Mouse (Mus musculus) E14TG2a.4 (cell line): ENCODE measurements at regions not wholly inside any gene's neighbourhood (a gene's known extent, or its start where the extent isn't known, plus 50 kb on each side); places are given as distances from the start of the nearest gene placed in this dataset.

Source experiments
- H3K27me3 ChIP-seq: 2 replicates; pipeline ENCODE4 v1.6.1; 2014; ENCODE audit warnings: low read length, control low read depth; ENCODE audit not compliant: insufficient read depth
- H3K36me3 ChIP-seq: 2 replicates; pipeline ENCODE4 v1.6.1; 2014; ENCODE audit warnings: low read length, control low read depth; ENCODE audit not compliant: insufficient read depth
- H3K4me1 ChIP-seq: replicated peaks from 2 replicates; pipeline ENCODE4 v1.6.1; 2014; ENCODE audit warnings: low read depth, low read length, control low read depth
- H3K4me3 ChIP-seq: replicated peaks from 2 replicates; pipeline ENCODE4 v1.5.1; 2014; ENCODE audit warnings: mild to moderate bottlenecking, low read length
- H3K9me3 ChIP-seq: 2 replicates; pipeline ENCODE4 v1.6.1; 2014; ENCODE audit warnings: low read length, control low read depth
- CTCF ChIP-seq: conservative IDR thresholded peaks from 2 replicates; pipeline ENCODE4 v1.5.1; 2014; ENCODE audit warnings: low read length
- NANOG ChIP-seq: IDR thresholded peaks from 2 replicates; pipeline ENCODE4 v1.6.1; 2014; ENCODE audit warnings: borderline replicate concordance, low read length, mixed read lengths
- POU5F1 ChIP-seq: IDR thresholded peaks from 2 replicates; pipeline ENCODE4 v1.6.1; 2014; ENCODE audit warnings: low read length, borderline replicate concordance

DNA sequence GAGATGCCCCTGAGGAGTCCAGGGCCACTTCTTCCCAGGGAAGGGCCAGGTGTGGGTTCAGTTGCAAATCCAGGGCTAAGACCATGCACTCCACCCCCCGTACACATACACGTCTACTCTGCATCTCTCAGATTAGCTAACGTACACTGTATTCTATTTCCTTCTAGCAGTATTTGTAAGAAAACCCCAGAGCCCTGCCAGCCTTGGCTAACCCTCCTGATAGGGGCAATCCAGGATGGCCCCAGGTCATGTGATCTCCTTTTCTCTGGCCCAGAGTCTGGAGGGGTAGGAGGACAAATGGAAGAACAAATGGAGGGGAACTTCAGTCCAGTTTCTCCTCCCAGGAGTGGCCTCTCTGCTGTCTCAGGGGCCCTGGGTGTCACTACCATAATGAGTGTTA is 98.9 kb downstream of the 1810010D01Rik start:
- H3K9me3 ChIP-seq: peaks cover 5% of the 10 kb centered on the region; the same call in 1 of the 2 replicates
- no peak for TF ChIP-seq POU5F1
- no peak for TF ChIP-seq NANOG
- no peak for TF ChIP-seq CTCF

DNA sequence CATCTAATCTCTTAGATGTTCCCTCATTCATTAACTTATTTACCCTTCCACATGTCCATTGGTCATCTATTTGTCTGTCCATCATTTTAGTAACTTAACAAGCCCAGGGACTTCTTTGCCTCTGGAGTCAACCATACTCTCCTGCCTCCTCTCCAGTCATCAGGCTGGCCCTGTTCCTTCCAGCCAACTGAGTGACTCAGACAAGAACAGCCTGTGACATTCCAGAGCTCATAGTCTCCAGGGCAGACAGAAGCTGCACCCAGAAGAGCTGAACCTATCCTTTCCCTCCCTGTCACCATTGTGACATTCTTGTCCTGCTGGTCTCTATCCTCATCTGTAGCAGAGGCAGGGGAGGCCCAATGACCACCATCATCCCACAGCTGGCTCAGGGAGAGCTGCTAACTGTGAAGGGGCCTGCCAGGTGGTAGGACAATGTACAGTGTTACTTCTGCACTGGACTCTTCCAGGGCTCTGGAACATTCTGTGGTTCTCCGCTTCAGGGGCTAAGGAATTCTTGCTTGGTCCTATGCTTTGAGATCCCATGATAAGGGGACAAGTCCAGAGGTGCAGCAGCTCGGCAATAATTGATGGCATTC is 100.2 kb downstream of the 1810010D01Rik start:
- Histone ChIP-seq H3K9me3 (peaks cover 5% of the 10 kb centered on the region; the same call in 1 of the 2 replicates), H3K4me3 (no peak overlapping the region), H3K27me3 (peaks cover 2% of the 10 kb centered on the region; the same call in 1 of the 2 replicates), H3K4me1 (peaks cover 23% of the 10 kb centered on the region), H3K36me3 (no peaks in the 10 kb centered on the region)
- TF ChIP-seq CTCF (no peak), NANOG (no peak), POU5F1 (no peak)

More for the DNA sequence above, 98.9 kb downstream of the 1810010D01Rik start:
- Histone ChIP-seq H3K4me1 (peaks cover 25% of the 10 kb centered on the region), H3K4me3 (no peak overlapping the region), H3K36me3 (no peaks in the 10 kb centered on the region), H3K27me3 (peaks cover 2% of the 10 kb centered on the region; the same call in 1 of the 2 replicates)

DNA sequence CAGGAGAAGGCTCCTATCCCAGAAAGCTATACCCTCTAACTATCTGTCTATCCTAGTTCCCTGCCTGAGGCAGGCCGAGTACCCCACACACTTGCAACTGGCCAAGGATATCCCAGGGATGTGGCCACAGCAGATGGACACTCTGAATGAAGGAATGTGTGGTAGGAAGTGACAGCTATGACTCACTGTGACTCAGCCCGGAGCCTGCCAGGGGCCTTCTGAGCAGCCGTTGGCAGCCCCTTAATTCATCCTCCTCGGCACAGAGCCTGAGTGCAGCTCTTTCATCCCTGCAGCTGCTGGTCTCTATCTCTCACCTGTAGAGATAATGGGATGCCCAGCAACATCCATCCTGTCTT is 101.4 kb downstream of the 1810010D01Rik start:
- Histone ChIP-seq H3K4me1 (peaks cover 21% of the 10 kb centered on the region), H3K9me3 (peaks cover 5% of the 10 kb centered on the region; the same call in 1 of the 2 replicates), H3K36me3 (no peaks in the 10 kb centered on the region), H3K27me3 (0 out of 2 replicates have a peak, but pooled peaks cover 7% of the 10 kb centered on the region), H3K4me3 (no peak overlapping the region)
- no peak for TF ChIP-seq CTCF
- no peak for TF ChIP-seq POU5F1
- TF ChIP-seq NANOG: no peak

DNA sequence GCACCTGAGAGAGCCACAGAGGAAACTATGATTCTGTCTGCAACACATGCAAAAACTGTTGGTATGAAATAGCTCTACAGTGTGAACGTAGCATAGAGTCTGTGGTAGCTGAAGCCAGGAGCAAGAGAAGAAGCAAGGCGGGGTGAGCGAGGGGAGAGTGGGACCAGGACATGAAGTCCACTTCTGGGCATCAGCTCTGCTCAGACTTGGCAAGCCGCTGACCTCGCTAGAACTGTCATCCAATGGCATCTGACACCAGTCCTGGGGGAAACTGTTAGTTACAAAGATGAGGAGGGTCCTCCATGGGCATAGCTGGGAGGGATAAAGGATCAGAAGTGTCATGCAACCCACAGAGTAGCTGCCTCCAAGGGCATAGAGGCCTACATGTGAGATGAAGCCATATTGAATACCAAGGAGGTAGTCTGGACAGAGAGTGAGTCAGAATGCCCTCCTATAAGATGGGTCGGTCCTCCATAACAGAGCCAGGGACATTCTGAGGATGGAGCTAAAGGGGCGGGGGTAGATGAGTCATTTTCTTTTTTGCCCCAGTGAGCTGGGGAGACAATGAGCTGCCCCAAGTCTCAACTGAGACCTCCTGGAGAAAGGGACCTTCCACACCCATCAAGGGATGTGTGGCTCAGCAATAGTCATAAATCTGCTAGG is 102.0 kb downstream of the 1810010D01Rik start:
- H3K4me3 ChIP-seq: no peak overlapping the region
- H3K9me3 ChIP-seq: peaks cover 5% of the 10 kb centered on the region; the same call in 1 of the 2 replicates
- peaks cover 16% of the 10 kb centered on the region for H3K4me1 ChIP-seq
- H3K36me3 ChIP-seq: no peaks in the 10 kb centered on the region
- H3K27me3 ChIP-seq: 0 out of 2 replicates have a peak, but pooled peaks cover 7% of the 10 kb centered on the region
- TF ChIP-seq POU5F1 (no peak), CTCF (no peak), NANOG (no peak)

DNA sequence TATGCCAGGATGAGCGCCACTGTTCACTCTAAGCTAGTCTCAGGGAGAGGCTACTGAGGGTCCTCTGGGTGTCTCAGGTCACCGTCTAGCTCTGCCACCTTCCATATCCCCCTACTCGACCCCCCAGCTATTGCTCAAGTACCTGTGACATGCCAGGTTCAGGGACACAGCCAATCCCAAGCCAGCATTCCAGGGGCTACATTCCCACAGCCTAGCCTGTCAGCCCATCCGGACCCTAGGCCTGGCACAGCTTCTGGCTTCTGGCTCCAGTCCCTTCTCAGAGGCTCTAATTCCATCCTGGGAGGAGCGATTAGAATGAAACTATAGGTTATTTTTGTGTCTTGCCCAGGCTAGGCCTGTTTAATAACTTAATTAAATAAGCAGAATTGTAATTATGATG is 105.2 kb downstream of the 1810010D01Rik start:
- Histone ChIP-seq H3K4me3 (no peak overlapping the region; the same call in 1 of the 2 replicates), H3K27me3 (0 out of 2 replicates have a peak, but pooled peaks cover 10% of the 10 kb centered on the region), H3K36me3 (no peaks in the 10 kb centered on the region), H3K4me1 (peaks cover 7% of the 10 kb centered on the region), H3K9me3 (no peaks in the 10 kb centered on the region)
- TF ChIP-seq POU5F1: no peak
- no peak for TF ChIP-seq CTCF
- TF ChIP-seq NANOG: no peak

DNA sequence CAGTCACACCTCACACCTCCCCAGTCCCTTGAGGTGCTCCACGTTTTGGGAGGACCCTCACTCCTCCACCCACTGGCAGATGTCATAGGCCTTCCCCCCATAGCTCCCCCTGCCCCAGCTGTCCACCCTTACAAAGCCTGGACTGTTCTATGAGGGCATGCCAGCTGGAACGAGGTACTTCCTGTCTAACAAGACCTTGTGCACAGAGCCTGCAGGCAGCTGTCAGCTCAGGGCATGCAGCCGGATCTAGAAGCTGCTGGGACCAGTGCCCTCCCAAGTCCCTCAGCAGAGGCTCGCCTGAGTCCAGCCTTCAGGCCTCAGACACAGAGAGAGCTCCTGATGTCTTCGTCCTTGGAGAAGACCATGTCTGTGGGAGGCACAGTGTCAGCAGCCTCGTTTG is 105.7 kb downstream of the 1810010D01Rik start:
- Histone ChIP-seq H3K4me3 (no peak overlapping the region), H3K27me3 (0 out of 2 replicates have a peak, but pooled peaks cover 10% of the 10 kb centered on the region), H3K36me3 (no peaks in the 10 kb centered on the region), H3K9me3 (no peaks in the 10 kb centered on the region), H3K4me1 (peaks cover 7% of the 10 kb centered on the region)
- no peak for TF ChIP-seq NANOG
- TF ChIP-seq POU5F1: no peak
- no peak for TF ChIP-seq CTCF

DNA sequence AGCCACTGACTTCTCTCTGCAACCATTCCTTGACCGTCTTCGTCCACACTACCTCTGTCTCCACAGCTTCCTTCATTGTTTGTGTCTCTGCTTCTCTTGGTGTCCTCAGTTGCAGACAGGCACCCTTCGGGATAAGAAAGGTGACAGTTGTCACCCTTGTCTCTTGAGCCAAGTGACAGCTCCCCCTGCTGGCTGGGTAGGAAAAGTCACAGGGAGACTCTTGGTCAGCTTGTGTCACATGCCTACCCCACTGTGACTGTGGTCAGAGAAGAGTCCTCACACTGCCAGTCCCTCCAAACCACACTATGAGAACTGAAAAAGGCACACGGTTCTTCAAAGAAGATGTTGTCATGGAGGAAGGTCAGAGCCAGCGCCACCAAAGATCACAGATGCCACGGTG is 109.6 kb downstream of the 1810010D01Rik start:
- TF ChIP-seq CTCF (peak; percentile 43), NANOG (no peak)
- Histone ChIP-seq H3K9me3 (no peaks in the 10 kb centered on the region), H3K4me3 (no peak overlapping the region), H3K36me3 (no peaks in the 10 kb centered on the region), H3K4me1 (peaks cover 17% of the 10 kb centered on the region), H3K27me3 (0 out of 2 replicates have a peak, but pooled peaks cover 10% of the 10 kb centered on the region)

DNA sequence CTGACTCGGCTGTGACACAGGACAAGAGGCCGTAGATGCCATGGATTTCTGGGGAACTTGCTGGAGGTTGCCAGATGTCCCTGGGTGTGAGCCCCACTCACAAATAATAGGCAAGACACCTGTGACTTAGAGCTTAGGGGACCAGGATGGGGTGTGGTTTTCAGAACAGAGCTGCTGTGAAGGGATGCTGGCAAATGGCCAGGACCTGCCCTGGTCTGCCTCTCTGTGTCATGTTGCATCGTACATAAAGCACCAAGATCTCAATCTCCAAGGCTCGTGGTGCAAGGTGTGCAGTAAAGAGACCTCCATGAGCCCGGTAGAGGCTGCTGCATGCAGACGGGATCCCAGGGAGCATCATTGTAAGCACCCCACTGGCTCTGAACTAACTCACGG is 113.8 kb downstream of the 1810010D01Rik start:
- no peaks in the 10 kb centered on the region for H3K9me3 ChIP-seq
- TF ChIP-seq CTCF: no peak
- H3K36me3 ChIP-seq: no peaks in the 10 kb centered on the region
- H3K4me3 ChIP-seq: no peak overlapping the region
- H3K4me1 ChIP-seq: peaks cover 26% of the 10 kb centered on the region
- H3K27me3 ChIP-seq: 0 out of 2 replicates have a peak, but pooled peaks cover 5% of the 10 kb centered on the region
